8 mouse cellular contexts compared by ENCODE assay signal in the genomic region with DNA sequence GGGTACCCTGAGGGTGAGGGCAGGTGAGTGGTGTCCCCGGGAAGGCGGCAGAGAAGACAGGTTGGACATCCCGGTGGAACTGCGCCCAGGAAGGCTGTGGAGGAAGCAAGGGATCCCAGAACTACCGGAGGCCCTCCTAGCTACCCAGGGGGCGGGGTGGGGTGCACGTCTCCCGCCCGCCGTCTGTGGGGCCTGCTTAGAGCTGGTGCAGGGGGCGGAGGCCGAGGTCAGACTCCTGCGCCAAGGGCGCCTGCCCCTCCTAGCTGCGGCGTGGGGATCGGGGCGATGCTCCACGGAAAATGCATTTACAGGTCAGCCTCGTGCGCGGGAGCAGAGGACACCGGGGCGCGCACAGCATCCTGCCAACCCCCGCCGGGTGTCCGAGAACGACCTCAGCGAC. TPM values are rescaled to one million over a fixed set of nuclear protein-coding genes. Genes with fewer than 3 reads are reported as not detected.
DNase-seq lines count a peak whose midpoint lies in the region; ATAC-seq and TF ChIP-seq lines count a peak whose summit lies in the region.

No protein-coding gene starts in this region.

- H3K4me3 ChIP-seq in heart, embryonic 11.5 days (ENCODE audit: low read depth, low read length): peak overlapping the region; percentile 65
- peak overlapping the region; percentile 77 to 83 for H3K4me3 ChIP-seq in ES-E14 (ENCODE audit: insufficient read depth in 1 of 2, low read depth in 1 of 2, low read length in 2 of 2, poor library complexity in 1 of 2, severe bottlenecking in 1 of 2)
- peak overlapping the region; percentile 55 for H3K4me3 ChIP-seq in forebrain, embryonic 13.5 days
- peak overlapping the region; percentile 67 for H3K4me3 ChIP-seq in limb, embryonic 15.5 days
- peak overlapping the region; percentile 53 for H3K4me3 ChIP-seq in neural tube, embryonic 14.5 days (ENCODE audit: low read depth, low read length)

- 2% methylated on average over 30 of the region's 30 CpGs for WGBS in heart, embryonic 11.5 days (ENCODE audit: insufficient replicate concordance)
- WGBS in forebrain, embryonic 13.5 days: 2% methylated on average over 30 of the region's 30 CpGs
- 1% methylated on average over 30 of the region's 30 CpGs for WGBS in limb, embryonic 15.5 days
- 0% methylated on average over 27 of the region's 30 CpGs for WGBS in neural tube, embryonic 14.5 days

- peaks cover 3% of the 10 kb centered on the region; the same call in 1 of the 2 replicates for H3K36me3 ChIP-seq in heart, embryonic 11.5 days (ENCODE audit: control insufficient read depth, insufficient read depth, low read length)
- peaks cover 26% of the 10 kb centered on the region for H3K36me3 ChIP-seq in ES-E14 (ENCODE audit: control insufficient read depth, insufficient read depth, low read length, poor library complexity, severe bottlenecking)
- no peaks in the 10 kb centered on the region for H3K36me3 ChIP-seq in forebrain, embryonic 13.5 days (ENCODE audit: poor library complexity, severe bottlenecking)
- peaks cover 8% of the 10 kb centered on the region for H3K36me3 ChIP-seq in limb, embryonic 15.5 days
- H3K36me3 ChIP-seq in neural tube, embryonic 14.5 days (ENCODE audit: control insufficient read depth, insufficient read depth, low read length): no peaks in the 10 kb centered on the region

- 0 out of 2 replicates have a peak, but pooled peaks cover 5% of the 10 kb centered on the region for H3K27me3 ChIP-seq in heart, embryonic 11.5 days (ENCODE audit: control insufficient read depth, insufficient read depth, low read length)
- peaks cover 27% of the 10 kb centered on the region for H3K27me3 ChIP-seq in forebrain, embryonic 13.5 days
- no peaks in the 10 kb centered on the region for H3K27me3 ChIP-seq in limb, embryonic 15.5 days
- peaks cover 5% of the 10 kb centered on the region; the same call in 1 of the 2 replicates for H3K27me3 ChIP-seq in neural tube, embryonic 14.5 days (ENCODE audit: control insufficient read depth, insufficient read depth, low read length)

- H3K9ac ChIP-seq in heart, embryonic 11.5 days (ENCODE audit: low read depth, low read length): peak overlapping the region; percentile 73
- peak overlapping the region; percentile 80 for H3K9ac ChIP-seq in ES-E14 (ENCODE audit: insufficient read depth, low read depth, low read length, poor library complexity, severe bottlenecking)
- H3K9ac ChIP-seq in forebrain, embryonic 13.5 days: peak overlapping the region; percentile 70
- peak overlapping the region; percentile 76 for H3K9ac ChIP-seq in limb, embryonic 15.5 days
- peak overlapping the region; percentile 53 for H3K9ac ChIP-seq in neural tube, embryonic 14.5 days (replicated peaks; ENCODE audit: low read depth, low read length)

- no peaks in the 10 kb centered on the region for H3K9me3 ChIP-seq in heart, embryonic 11.5 days (replicated peaks; ENCODE audit: control insufficient read depth, low read length)
- H3K9me3 ChIP-seq in ES-E14 (ENCODE audit: control insufficient read depth, insufficient read depth, low read depth, low read length): no peaks in the 10 kb centered on the region
- no peaks in the 10 kb centered on the region for H3K9me3 ChIP-seq in forebrain, embryonic 13.5 days (replicated peaks)
- no peaks in the 10 kb centered on the region for H3K9me3 ChIP-seq in limb, embryonic 15.5 days
- no peaks in the 10 kb centered on the region for H3K9me3 ChIP-seq in neural tube, embryonic 14.5 days (ENCODE audit: control insufficient read depth, low read length)

- in situ Hi-C loops in ES-E14 (cut with MboI; ENCODE audit: low sequenced_read_pairs in 2 of 2, unreplicated experiment in 2 of 2): no loop called here

- 0 out of 2 replicates have a peak, but pooled peaks have one; percentile 8 for ATAC-seq in heart, embryonic 11.5 days (replicated peaks; ENCODE audit: insufficient number of reproducible peaks, low FRiP score, low TSS enrichment)
- peak; percentile 25; the same call in 1 of the 2 replicates for ATAC-seq in forebrain, embryonic 13.5 days
- ATAC-seq in limb, embryonic 15.5 days (ENCODE audit: insufficient number of reproducible peaks, low FRiP score, low TSS enrichment, low read depth): peak; percentile 16; the same call in 1 of the 2 replicates
- ATAC-seq in neural tube, embryonic 14.5 days (ENCODE audit: low read depth): peak; percentile 15; the same call in 1 of the 2 replicates

- intact Hi-C loops in heart, postnatal 25 days (cut with DNase I): loop anchor here (2.0 kb wide), 2 partner anchors 13 to 31 kb away; partner anchors contain the start of gene Nhp2

- DNase-seq in heart, postnatal 25 days (ENCODE audit: low spot score): no peak
- no peak for DNase-seq in ES-E14 (ENCODE audit: low read depth, low spot score)
- DNase-seq in retina, embryonic 14.5 days (ENCODE audit: low spot score): no peak
- DNase-seq in spleen, postnatal 10 days (ENCODE audit: low spot score in 2 of 2): no peak

- H3K4me2 ChIP-seq in heart, embryonic 11.5 days: peak overlapping the region; percentile 95
- peak overlapping the region; percentile 92 for H3K4me2 ChIP-seq in forebrain, embryonic 13.5 days
- peak overlapping the region; percentile 92 for H3K4me2 ChIP-seq in limb, embryonic 15.5 days
- H3K4me2 ChIP-seq in neural tube, embryonic 14.5 days (ENCODE audit: low read depth, low read length): peak overlapping the region; percentile 70

- H3K4me1 ChIP-seq in heart, embryonic 11.5 days (ENCODE audit: control insufficient read depth, insufficient read depth, low read length): peaks cover 23% of the 10 kb centered on the region
- H3K4me1 ChIP-seq in ES-E14 (ENCODE audit: control insufficient read depth in 2 of 2, insufficient read depth in 2 of 2, low read length in 2 of 2, poor library complexity in 1 of 2): peaks cover 9 to 25% of the 10 kb centered on the region in 2 experiments
- H3K4me1 ChIP-seq in forebrain, embryonic 13.5 days: peaks cover 30% of the 10 kb centered on the region
- H3K4me1 ChIP-seq in limb, embryonic 15.5 days: peaks cover 33% of the 10 kb centered on the region
- peaks cover 15% of the 10 kb centered on the region for H3K4me1 ChIP-seq in neural tube, embryonic 14.5 days (ENCODE audit: control insufficient read depth, insufficient read depth, low read length)

- H3K27ac ChIP-seq in heart, embryonic 11.5 days (ENCODE audit: low read depth, low read length): no peak overlapping the region
- H3K27ac ChIP-seq in ES-E14 (ENCODE audit: insufficient read depth, low read depth, low read length, poor library complexity, severe bottlenecking): peak overlapping the region; percentile 37; the same call in 1 of the 2 replicates
- no peak overlapping the region for H3K27ac ChIP-seq in forebrain, embryonic 13.5 days
- H3K27ac ChIP-seq in limb, embryonic 15.5 days: peak overlapping the region; percentile 80
- no peak overlapping the region for H3K27ac ChIP-seq in neural tube, embryonic 14.5 days (ENCODE audit: low read depth, low read length)

TF ChIP-seq in ES-E14, 5 proteins besides CTCF, POLR2A, EP300 and RAD21:
- TF ChIP-seq HCFC1 (IDR thresholded peaks at IDR 0.05; ENCODE audit: borderline replicate concordance, insufficient read depth, low read length) (no peak), CHD2 (IDR thresholded peaks at IDR 0.05; ENCODE audit: low read depth, low read length) (no peak), MAFK (IDR thresholded peaks at IDR 0.05; ENCODE audit: insufficient read depth, low read depth, low read length) (no peak), ZNF384 (IDR thresholded peaks at IDR 0.05; ENCODE audit: low read depth, low read length) (no peak), ZC3H11A (IDR thresholded peaks at IDR 0.05; ENCODE audit: borderline replicate concordance, low read depth, low read length) (no peak)

RNA-seq across cellular contexts. Expression of gene N4bp3, which starts 0.4 kb away (rescaled TPM):
- 4.2 and 6.4 TPM in 2 replicates for polyA plus RNA-seq in heart, embryonic 11.5 days (2014; fragmentation: Nextera tagmentation; extraction: Ambion mirVana)
- total RNA-seq in heart, postnatal 25 days (2021): 10 to 100 TPM; 11.6 to 16.1 TPM
- 23.7 and 43.8 TPM in 2 replicates for total RNA-seq in ES-E14 (2012; rRNA removed)
- 7.7 and 8.4 TPM in 2 replicates for polyA plus RNA-seq in forebrain, embryonic 13.5 days (2015; fragmentation: Nextera tagmentation; extraction: Ambion mirVana)
- 35.7 and 44.4 TPM in 2 replicates for polyA plus RNA-seq in limb, embryonic 15.5 days (2015; fragmentation: Nextera tagmentation; extraction: Ambion mirVana)
- 16.2 and 17.7 TPM in 2 replicates for polyA plus RNA-seq in neural tube, embryonic 14.5 days (2014; fragmentation: Nextera tagmentation; extraction: Ambion mirVana)

RNA-seq across cellular contexts. Expression of gene D930048N14Rik, which starts 0.5 kb away (rescaled TPM):
- 0.59 and 0.97 TPM in 2 replicates for polyA plus RNA-seq in heart, embryonic 11.5 days (2014; fragmentation: Nextera tagmentation; extraction: Ambion mirVana)
- total RNA-seq in heart, postnatal 25 days (2021): under 1 TPM; 0.50 to 0.68 TPM
- total RNA-seq in ES-E14 (2012; rRNA removed): 4.1 and 12.2 TPM in 2 replicates
- 0.44 and 0.54 TPM in 2 replicates for polyA plus RNA-seq in forebrain, embryonic 13.5 days (2015; fragmentation: Nextera tagmentation; extraction: Ambion mirVana)
- 4.2 and 4.9 TPM in 2 replicates for polyA plus RNA-seq in limb, embryonic 15.5 days (2015; fragmentation: Nextera tagmentation; extraction: Ambion mirVana)
- 1.7 and 1.8 TPM in 2 replicates for polyA plus RNA-seq in neural tube, embryonic 14.5 days (2014; fragmentation: Nextera tagmentation; extraction: Ambion mirVana)

RNA-seq across cellular contexts. Expression of gene Rmnd5b, which starts 14.6 kb away (rescaled TPM):
- polyA plus RNA-seq in heart, embryonic 11.5 days (2014; fragmentation: Nextera tagmentation; extraction: Ambion mirVana): 29.7 and 32.2 TPM in 2 replicates
- total RNA-seq in heart, postnatal 25 days (2021): 10 to 100 TPM; 14.1 to 17.2 TPM
- 41.1 and 96.5 TPM in 2 replicates for total RNA-seq in ES-E14 (2012; rRNA removed)
- 53.8 and 61.2 TPM in 2 replicates for polyA plus RNA-seq in forebrain, embryonic 13.5 days (2015; fragmentation: Nextera tagmentation; extraction: Ambion mirVana)
- 53.2 and 59.8 TPM in 2 replicates for polyA plus RNA-seq in limb, embryonic 15.5 days (2015; fragmentation: Nextera tagmentation; extraction: Ambion mirVana)
- 81.8 and 93.5 TPM in 2 replicates for polyA plus RNA-seq in neural tube, embryonic 14.5 days (2014; fragmentation: Nextera tagmentation; extraction: Ambion mirVana)

RNA-seq across cellular contexts. Expression of gene Nhp2, which starts 30.7 kb away (rescaled TPM):
- polyA plus RNA-seq in heart, embryonic 11.5 days (2014; fragmentation: Nextera tagmentation; extraction: Ambion mirVana): 114 and 131 TPM in 2 replicates
- total RNA-seq in heart, postnatal 25 days (2021): 10 to 100 TPM; 17.6 to 17.9 TPM
- total RNA-seq in ES-E14 (2012; rRNA removed): 452 and 461 TPM in 2 replicates
- 123 and 141 TPM in 2 replicates for polyA plus RNA-seq in forebrain, embryonic 13.5 days (2015; fragmentation: Nextera tagmentation; extraction: Ambion mirVana)
- polyA plus RNA-seq in limb, embryonic 15.5 days (2015; fragmentation: Nextera tagmentation; extraction: Ambion mirVana): 147 and 149 TPM in 2 replicates
- polyA plus RNA-seq in neural tube, embryonic 14.5 days (2014; fragmentation: Nextera tagmentation; extraction: Ambion mirVana): 104 and 112 TPM in 2 replicates

RNA-seq across cellular contexts. Expression of gene 0610009B22Rik, which starts 38.4 kb away (rescaled TPM):
- polyA plus RNA-seq in heart, embryonic 11.5 days (2014; fragmentation: Nextera tagmentation; extraction: Ambion mirVana): 69.5 and 72.7 TPM in 2 replicates
- total RNA-seq in heart, postnatal 25 days (2021): 10 to 100 TPM; 35.1 to 36.7 TPM
- 21.7 and 38.8 TPM in 2 replicates for total RNA-seq in ES-E14 (2012; rRNA removed)
- 105 and 119 TPM in 2 replicates for polyA plus RNA-seq in forebrain, embryonic 13.5 days (2015; fragmentation: Nextera tagmentation; extraction: Ambion mirVana)
- polyA plus RNA-seq in limb, embryonic 15.5 days (2015; fragmentation: Nextera tagmentation; extraction: Ambion mirVana): 74.2 and 83.3 TPM in 2 replicates
- 103 and 115 TPM in 2 replicates for polyA plus RNA-seq in neural tube, embryonic 14.5 days (2014; fragmentation: Nextera tagmentation; extraction: Ambion mirVana)

Comparison
In these comparisons a context has a peak if more than half of its experiments do, and no peak if none do; other contexts are left out.
1. H3K27ac ChIP-seq: peak in ES-E14 (single experiment) and limb, embryonic 15.5 days (single experiment); none in heart, embryonic 11.5 days (single experiment), forebrain, embryonic 13.5 days (single experiment) and neural tube, embryonic 14.5 days (single experiment).
2. Peak in every context shown above with its lines, with median percentiles within 50 percentile points of each other: ATAC-seq, H3K4me2 ChIP-seq, H3K4me3 ChIP-seq and H3K9ac ChIP-seq.